Mouse (Mus musculus) liver, adult 2 months (tissue): ENCODE measurements at regions not wholly inside any gene's neighbourhood (a gene's known extent, or its start where the extent isn't known, plus 50 kb on each side); places are given as distances from the start of the nearest gene placed in this dataset.

Source experiments
- CTCF ChIP-seq: fragments of 200-500 bp; IDR thresholded peaks from 2 replicates; pipeline ENCODE4 v1.5.1; 2011; ENCODE audit warnings: low read depth, low read length, control low read depth
- POLR2A ChIP-seq: fragments of 200-500 bp; IDR thresholded peaks from 2 replicates; pipeline ENCODE4 v1.6.1; 2011; ENCODE audit warnings: low read length, control low read depth; ENCODE audit not compliant: insufficient read depth; ENCODE audit errors: extremely low read depth

- TF ChIP-seq POLR2A (no peak), CTCF (no peak)
Observed at GRCm38 (mm10) chr1:92769696-92770095, 61.7 kb upstream of the Gpc1 start.
